Mouse (Mus musculus) erythroblast, embryonic 14.5 days (primary cell): Measurements from ENCODE around the gene Mllt11.

ENCODE experiments used
- GATA1 ChIP-seq: IDR thresholded peaks from 2 replicates; pipeline ENCODE4 v1.6.1; 2012; ENCODE audit warnings: low read length, inconsistent platforms, mixed read lengths
- TAL1 ChIP-seq: IDR thresholded peaks from 3 replicates; pipeline ENCODE4 v1.6.1; 2012; ENCODE audit warnings: low read length, inconsistent platforms, mixed read lengths

DNA sequence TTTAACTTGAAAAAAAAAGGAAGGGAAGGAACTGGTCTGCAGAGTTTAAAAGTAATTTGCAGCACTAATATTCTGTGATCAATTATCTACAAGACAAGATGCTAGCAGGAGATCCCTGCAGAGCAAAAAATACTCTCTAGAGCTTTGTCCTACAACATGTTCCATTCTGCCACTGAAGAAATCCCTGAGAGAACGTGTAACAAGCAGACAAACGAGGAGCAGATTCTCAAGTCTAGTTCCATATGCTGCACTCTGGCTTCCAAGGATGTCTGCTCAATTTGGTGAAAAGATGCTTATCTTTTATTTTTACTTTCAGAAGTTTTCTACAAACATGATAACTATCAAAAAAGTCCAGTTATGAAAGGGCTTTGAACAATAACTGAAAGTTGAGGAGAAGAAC is 31.4 kb downstream of the Mllt11 start:
- no peak for TF ChIP-seq TAL1
- no peak for TF ChIP-seq GATA1
